Mouse (Mus musculus) kidney, embryonic 16.5 days (tissue): ENCODE measurements around the gene Adal. TPM values are rescaled to one million over a fixed set of nuclear protein-coding genes. Genes with fewer than 3 reads are reported as not detected.

Experiments
- polyA plus RNA-seq: library from polyadenylated mRNA; unstranded; fragments of >200 nt; fragmentation: Nextera tagmentation; extraction: Ambion mirVana; gene quantifications from 2 replicates; pipeline ENCODE4 v1.2.1, GENCODE M21; 2015

The Adal gene
- polyA plus RNA-seq, 1 experiment from 2014 or later, result 26.2 TPM

Other genes with a start within 250 kb of the Adal start
- 27.3 and 31.0 TPM in 2 replicates for gene Ubr1, start 169.7 kb upstream of the Adal start, polyA plus RNA-seq
- gene Tmem62, start 163.4 kb upstream of the Adal start, polyA plus RNA-seq, result 5.3 and 5.8 TPM in 2 replicates
- 49.3 and 55.6 TPM in 2 replicates for gene Ccndbp1, start 132.0 kb upstream of the Adal start, polyA plus RNA-seq
- 0.80 and 1.9 TPM in 2 replicates for gene Epb42, start 103.4 kb upstream of the Adal start, polyA plus RNA-seq
- 5.6 and 6.7 TPM in 2 replicates for gene Tgm5, start 54.6 kb upstream of the Adal start, polyA plus RNA-seq
- 0.28 and 0.30 TPM in 2 replicates for gene Tgm7, start 30.6 kb upstream of the Adal start, polyA plus RNA-seq
- 26.3 and 28.4 TPM in 2 replicates for gene Lcmt2, start 225 bp downstream of the Adal start, polyA plus RNA-seq
- gene Tubgcp4, start 30.2 kb downstream of the Adal start, polyA plus RNA-seq, result 56.9 and 69.4 TPM in 2 replicates
- 12.1 and 15.6 TPM in 2 replicates for gene Zscan29, start 30.7 kb downstream of the Adal start, polyA plus RNA-seq
- gene Trp53bp1, start 131.0 kb downstream of the Adal start, polyA plus RNA-seq, result 64.0 and 71.5 TPM in 2 replicates
- gene Map1a, start 149.2 kb downstream of the Adal start, polyA plus RNA-seq, result 2.5 and 3.2 TPM in 2 replicates
- 14.4 and 15.8 TPM in 2 replicates for gene Ppip5k1, start 215.0 kb downstream of the Adal start, polyA plus RNA-seq
- 28.2 and 34.6 TPM in 2 replicates for gene Ckmt1, start 217.3 kb downstream of the Adal start, polyA plus RNA-seq
- not detected in 2 replicates for gene Strc, start 246.7 kb downstream of the Adal start, polyA plus RNA-seq